Mouse (Mus musculus) limb, embryonic 14.5 days (tissue): ENCODE measurements around the gene Rsph14. TPM values are rescaled to one million over a fixed set of nuclear protein-coding genes. Genes with fewer than 3 reads are reported as not detected.
A peak's percentile ranks its signal among the peaks of the same experiment; 100 is the strongest.

Experiments used
- ATAC-seq: fragments of 200-750 bp; cut with Nextera tagmentation; 2 replicates; pipeline ENCODE4 v1.8.0; 2017; ENCODE audit warnings: low read depth, moderate number of reproducible peaks, moderate TSS enrichment; ENCODE audit not compliant: low FRiP score
- DNase-seq: peaks from one replicate; pipeline ENCODE4 v3.0.0-alpha.2; 2015; ENCODE audit warnings: low spot score
- H3K27ac ChIP-seq: fragments of 300-500 bp; sonication (generic); replicated peaks from 2 replicates; pipeline ENCODE4 v1.5.1; 2014; ENCODE audit warnings: low read depth, mild to moderate bottlenecking, low read length, moderate library complexity, mixed read lengths
- H3K27me3 ChIP-seq: fragments of 300-500 bp; sonication (generic); 2 replicates; pipeline ENCODE4 v1.6.1; 2014; ENCODE audit warnings: low read length, mixed read lengths; ENCODE audit not compliant: control insufficient read depth, insufficient read depth
- H3K36me3 ChIP-seq: fragments of 300-500 bp; sonication (generic); 2 replicates; pipeline ENCODE4 v1.6.1; 2014; ENCODE audit warnings: mild to moderate bottlenecking, low read length, moderate library complexity, mixed read lengths; ENCODE audit not compliant: control insufficient read depth, insufficient read depth
- H3K4me1 ChIP-seq: fragments of 300-500 bp; sonication (generic); 2 replicates; pipeline ENCODE4 v1.6.1; 2014; ENCODE audit warnings: antibody characterized with exemption, low read length, mixed read lengths; ENCODE audit not compliant: control insufficient read depth, insufficient read depth
- H3K4me2 ChIP-seq: fragments of 300-500 bp; sonication (generic); replicated peaks from 2 replicates; pipeline ENCODE4 v1.6.1; 2014; ENCODE audit warnings: low read depth, mild to moderate bottlenecking, low read length, moderate library complexity; ENCODE audit not compliant: severe bottlenecking
- H3K4me3 ChIP-seq: fragments of 300-500 bp; sonication (generic); replicated peaks from 2 replicates; pipeline ENCODE4 v1.5.1; 2014; ENCODE audit warnings: low read length
- H3K9ac ChIP-seq: fragments of 300-500 bp; sonication (generic); 2 replicates; pipeline ENCODE4 v1.6.1; 2014; ENCODE audit warnings: mild to moderate bottlenecking, low read depth, low read length, moderate library complexity; ENCODE audit not compliant: severe bottlenecking
- H3K9me3 ChIP-seq: fragments of 300-500 bp; sonication (generic); 2 replicates; pipeline ENCODE4 v1.6.1; 2016; ENCODE audit warnings: low read length; ENCODE audit not compliant: control insufficient read depth
- POLR2A ChIP-seq: fragments of 200-500 bp; IDR thresholded peaks from 2 replicates; pipeline ENCODE4 v1.8.0; 2012; ENCODE audit warnings: inconsistent platforms, mild to moderate bottlenecking, moderate library complexity, borderline replicate concordance; ENCODE audit not compliant: insufficient read depth, insufficient read length; ENCODE audit errors: extremely low read depth
- WGBS: fragments of 180-500 bp; shearing (Covaris S2); extraction: QIAGEN DNeasy Blood & Tissue Kit; methylation state at CpG from one replicate; pipeline ENCODE4 v1.1.7; 2014; 5-methylcytosine and 5-hydroxymethylcytosine counted together
- polyA plus RNA-seq, 2 experiments: library from polyadenylated mRNA; depleted of rRNA in 1 of 2; stranded (reverse) in 1 of 2; unstranded in 1 of 2; fragments of >200 nt; fragmentation: Nextera tagmentation in 1 of 2; extraction: Ambion mirVana in 1 of 2; gene quantifications; 2 replicates each; pipeline versions ENCODE4 v1.2.1 to v1.2.3; 2012 to 2014

Rsph14 gene
- polyA plus RNA-seq, 2 experiments = not detected

DNA sequence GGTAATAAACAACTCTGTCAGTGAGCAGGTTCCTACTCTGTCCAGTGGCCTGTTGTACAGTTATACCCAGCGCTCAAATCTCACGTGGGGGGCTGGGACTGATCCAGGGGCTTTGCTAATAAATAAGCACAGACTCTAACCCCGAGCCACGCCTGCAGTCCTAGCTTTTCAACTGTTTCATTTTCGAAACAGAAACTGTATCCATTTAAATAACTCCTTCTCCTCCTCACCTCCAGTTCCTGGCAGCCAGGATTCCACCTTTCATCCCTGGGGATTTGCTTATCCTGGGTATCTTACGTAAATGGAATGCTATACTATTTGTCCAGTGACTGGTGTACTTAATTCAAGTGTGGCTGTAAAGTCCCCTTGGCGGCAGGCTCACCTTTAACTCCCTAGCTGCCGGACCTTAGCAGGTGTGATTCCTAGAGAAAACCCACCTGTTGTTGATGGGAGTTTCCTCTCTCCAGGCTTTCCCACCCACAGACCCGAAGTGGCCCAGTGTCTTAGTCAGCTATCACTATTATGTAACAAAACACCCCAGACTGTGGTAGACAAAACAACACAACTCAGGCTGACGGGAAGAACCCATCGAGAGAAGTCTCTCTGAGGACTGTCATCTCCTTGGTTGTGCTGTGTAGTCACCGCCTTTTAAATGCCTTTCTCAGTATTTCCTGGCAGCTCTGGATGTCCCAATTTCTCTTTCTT lies 36.4 kb upstream of the Rsph14 start:
- DNase-seq (no peak), ATAC-seq (no peak)
- Histone ChIP-seq H3K4me3 (no peak overlapping the region), H3K9me3 (no peaks in the 10 kb centered on the region), H3K36me3 (peaks cover 22% of the 10 kb centered on the region), H3K4me1 (peaks cover 21% of the 10 kb centered on the region), H3K4me2 (no peak overlapping the region), H3K9ac (no peak overlapping the region), H3K27ac (no peak overlapping the region), H3K27me3 (no peaks in the 10 kb centered on the region)
- no peak for TF ChIP-seq POLR2A
- WGBS = 46% methylated on average over 12 of the region's 12 CpGs

DNA sequence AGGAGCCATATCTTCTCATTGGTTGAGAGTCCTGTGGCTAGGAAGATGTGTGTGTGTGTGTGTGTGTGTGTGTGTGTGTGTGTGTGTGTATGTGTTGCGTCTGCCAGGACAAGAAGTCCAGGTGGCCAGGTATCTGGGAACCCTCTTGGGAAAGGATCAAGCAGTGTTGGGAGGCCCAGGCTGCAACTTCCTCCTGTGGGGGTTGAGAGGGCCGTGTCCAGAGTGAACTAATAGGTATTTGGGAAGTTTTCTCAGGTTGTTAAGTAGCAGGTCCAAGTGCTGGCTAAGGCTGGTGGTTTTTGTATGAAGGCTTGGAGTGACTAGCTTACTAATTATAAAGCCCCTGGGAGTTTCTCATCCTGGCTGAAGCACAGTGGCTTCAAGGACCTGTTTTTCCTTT lies 35.7 kb upstream of the Rsph14 start:
- Histone ChIP-seq H3K27me3 (no peaks in the 10 kb centered on the region), H3K9me3 (no peaks in the 10 kb centered on the region), H3K4me3 (no peak overlapping the region), H3K4me1 (peaks cover 28% of the 10 kb centered on the region), H3K9ac (no peak overlapping the region), H3K27ac (no peak overlapping the region), H3K4me2 (no peak overlapping the region), H3K36me3 (peaks cover 22% of the 10 kb centered on the region)
- 26% methylated on average over 2 of the region's 2 CpGs for WGBS
- no peak for TF ChIP-seq POLR2A
- ATAC-seq = no peak
- no peak for DNase-seq

DNA sequence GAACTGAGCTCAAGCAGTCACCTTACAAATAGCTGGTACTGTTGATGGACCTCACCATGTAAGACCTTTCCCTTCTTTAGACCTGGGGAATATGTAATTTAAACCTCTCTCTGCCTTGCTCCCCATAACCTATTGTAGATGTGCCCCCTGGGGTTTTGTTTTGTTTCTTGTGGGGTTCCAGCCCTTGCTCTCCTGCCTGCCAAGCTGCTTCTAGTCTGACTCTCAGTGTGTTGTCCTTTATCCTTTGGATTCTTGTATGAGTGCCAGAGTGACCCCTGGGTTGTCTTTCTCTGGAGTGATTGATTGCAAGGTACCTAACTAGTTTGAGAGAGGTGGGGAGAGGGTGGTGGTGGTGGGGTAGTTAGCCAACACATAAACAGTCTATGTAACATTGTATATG lies 35.1 kb upstream of the Rsph14 start:
- H3K9me3 ChIP-seq = no peaks in the 10 kb centered on the region
- ATAC-seq = no peak
- H3K27me3 ChIP-seq = no peaks in the 10 kb centered on the region
- no peak for TF ChIP-seq POLR2A
- DNase-seq = no peak
- no peak overlapping the region for H3K4me2 ChIP-seq
- H3K9ac ChIP-seq = no peak overlapping the region
- H3K4me3 ChIP-seq = no peak overlapping the region
- peaks cover 34% of the 10 kb centered on the region for H3K4me1 ChIP-seq
- H3K27ac ChIP-seq = no peak overlapping the region
- H3K36me3 ChIP-seq = peaks cover 22% of the 10 kb centered on the region

DNA sequence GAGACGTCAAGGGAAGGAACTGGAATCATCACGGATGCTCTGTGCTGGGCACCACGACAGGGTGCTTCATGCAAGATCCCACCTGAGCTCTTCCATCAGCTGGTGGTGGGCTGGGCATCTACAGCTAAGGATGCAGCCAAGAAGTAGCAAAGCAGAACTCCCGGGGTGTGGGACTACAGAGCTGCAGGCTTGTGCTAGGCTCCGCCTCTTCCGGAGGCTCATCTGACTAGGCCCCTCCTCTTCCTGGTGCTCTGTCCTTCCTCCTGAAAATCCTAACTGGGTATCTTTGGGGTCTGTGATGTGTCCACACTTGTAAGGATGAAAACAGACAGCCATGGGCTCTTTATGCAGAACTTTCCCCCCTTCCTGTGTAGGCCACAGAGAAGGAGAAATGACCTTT lies 33.3 kb upstream of the Rsph14 start:
- Histone ChIP-seq H3K27me3 (no peaks in the 10 kb centered on the region), H3K9me3 (no peaks in the 10 kb centered on the region), H3K4me2 (no peak overlapping the region), H3K9ac (no peak overlapping the region), H3K36me3 (peaks cover 15% of the 10 kb centered on the region), H3K4me3 (no peak overlapping the region), H3K4me1 (peaks cover 42% of the 10 kb centered on the region), H3K27ac (no peak overlapping the region)
- ATAC-seq (no peak), DNase-seq (no peak)
- WGBS = 77% methylated on average over 6 of the region's 6 CpGs
- no peak for TF ChIP-seq POLR2A

DNA sequence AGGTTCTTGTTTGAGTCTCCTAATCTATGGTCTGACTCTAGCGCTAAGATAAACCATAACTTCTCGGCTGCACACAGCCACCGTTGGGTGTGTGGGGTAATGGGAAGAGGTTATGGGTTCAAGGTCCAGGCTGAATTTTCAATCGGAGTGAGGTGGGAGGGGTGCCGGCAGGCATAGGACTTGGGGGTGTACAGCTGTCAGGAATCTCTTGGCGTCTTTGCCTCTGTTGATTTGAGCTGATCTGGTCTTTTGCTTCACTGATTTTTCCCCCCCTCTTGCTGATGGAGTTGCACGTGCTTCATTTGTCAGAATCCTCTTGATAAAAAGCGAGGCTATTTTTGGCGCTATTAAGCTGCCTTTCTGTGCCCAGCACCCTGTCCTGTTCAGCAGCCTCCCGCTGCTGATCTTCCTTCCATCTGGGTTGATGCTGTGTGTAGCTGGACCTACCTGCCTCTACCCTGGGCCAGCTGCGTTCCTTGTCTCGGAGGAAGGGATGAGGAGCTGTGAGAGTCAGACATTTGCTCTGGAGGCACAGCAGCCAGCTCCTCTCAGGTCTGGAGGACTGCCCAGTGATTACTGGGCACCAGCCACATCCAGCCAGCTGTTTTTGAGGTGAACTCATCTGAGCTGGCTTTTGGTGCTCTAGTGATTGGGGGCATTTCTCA lies 31.0 kb upstream of the Rsph14 start:
- no peaks in the 10 kb centered on the region for H3K27me3 ChIP-seq
- no peak for ATAC-seq
- DNase-seq = no peak
- H3K4me3 ChIP-seq = peak overlapping the region; percentile 92
- H3K27ac ChIP-seq = no peak overlapping the region
- WGBS = 67% methylated on average over 12 of the region's 12 CpGs
- no peaks in the 10 kb centered on the region for H3K9me3 ChIP-seq
- peaks cover 15% of the 10 kb centered on the region for H3K36me3 ChIP-seq
- H3K9ac ChIP-seq = 0 out of 2 replicates have a peak overlapping the region, but pooled peaks have one; percentile 25
- TF ChIP-seq POLR2A = no peak
- peaks cover 43% of the 10 kb centered on the region for H3K4me1 ChIP-seq
- peak overlapping the region; percentile 86 for H3K4me2 ChIP-seq

DNA sequence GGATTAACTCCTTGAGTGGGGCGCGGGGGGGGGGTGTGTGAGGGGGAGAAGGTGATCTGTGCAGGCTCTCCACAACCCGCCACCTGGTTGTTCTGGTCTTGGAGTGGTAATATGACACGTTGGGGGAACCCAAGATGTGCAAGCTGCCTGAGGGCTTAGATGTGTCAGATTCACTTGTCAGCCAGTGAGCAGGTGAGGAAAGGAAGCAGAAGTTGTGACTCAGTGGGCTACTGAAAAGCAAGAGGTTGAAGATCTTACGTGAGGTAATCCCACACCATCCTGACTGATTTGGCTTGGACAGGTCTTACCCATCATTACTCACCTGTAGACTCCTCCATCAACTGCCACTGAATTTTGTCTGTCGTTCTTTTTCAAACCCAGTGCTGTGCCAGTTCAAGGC lies 30.2 kb upstream of the Rsph14 start:
- H3K4me3 ChIP-seq = peak overlapping the region; percentile 92
- peaks cover 15% of the 10 kb centered on the region for H3K36me3 ChIP-seq
- H3K4me1 ChIP-seq = peaks cover 36% of the 10 kb centered on the region
- no peak for ATAC-seq
- H3K4me2 ChIP-seq = peak overlapping the region; percentile 86
- H3K9me3 ChIP-seq = no peaks in the 10 kb centered on the region
- H3K27me3 ChIP-seq = no peaks in the 10 kb centered on the region
- H3K9ac ChIP-seq = no peak overlapping the region
- H3K27ac ChIP-seq = no peak overlapping the region
- no peak for TF ChIP-seq POLR2A
- WGBS = 39% methylated on average over 6 of the region's 6 CpGs
- no peak for DNase-seq
